ENCODE assay signal across 23 mouse cellular contexts in genomic region chr3:31444861-31445260, GRCm38 (mm10).
"Had no signal": no experiment of that assay in that cellular context is flagged by ENCODE, and none has a peak within 500 bp of the region (broad histone marks: within the 10 kb centered on the region; RNA-seq: fewer than 3 reads in every experiment).

No protein-coding gene starts in this region.

- DNase-seq: gastrocnemius, adult 2 months; gastrocnemius, postnatal 10 days; gastrocnemius, postnatal 25 days; heart, adult 18-20 months; heart, postnatal 10 days; heart, postnatal 4 days; kidney, adult 18-20 months; kidney, adult 8-10 months; kidney, postnatal 10 days; kidney, postnatal 25 days; kidney, postnatal 4 days; liver, embryonic 13.5 days had no signal

- H3K9me3 ChIP-seq: heart, embryonic 10.5 days; limb, embryonic 10.5 days; liver, embryonic 13.5 days; liver, embryonic 15.5 days had no signal

- ATAC-seq: hindbrain, embryonic 16.5 days; inflammation-experienced regulatory T-cells, adult 6 months; intestine, postnatal 0 days had no signal

- H3K9ac ChIP-seq: heart, embryonic 12.5 days; hindbrain, embryonic 13.5 days; limb, embryonic 12.5 days; liver, embryonic 13.5 days; liver, embryonic 15.5 days had no signal

- H3K27me3 ChIP-seq: heart, embryonic 12.5 days; hindbrain, embryonic 13.5 days; limb, embryonic 12.5 days; liver, embryonic 13.5 days; liver, embryonic 15.5 days had no signal

- H3K4me1 ChIP-seq: heart, embryonic 10.5 days; hindbrain, embryonic 13.5 days; limb, embryonic 10.5 days; limb, embryonic 12.5 days had no signal

- H3K4me3 ChIP-seq: gastrocnemius, adult 2 months; heart, embryonic 10.5 days; heart, embryonic 12.5 days; hindbrain, embryonic 13.5 days; layer of hippocampus, adult 2 months; left cerebral cortex, adult 2 months; limb, embryonic 10.5 days; limb, embryonic 12.5 days; liver, embryonic 13.5 days; liver, embryonic 15.5 days had no signal

- H3K27ac ChIP-seq: gastrocnemius, adult 2 months; heart, embryonic 10.5 days; hindbrain, embryonic 13.5 days; layer of hippocampus, adult 2 months; left cerebral cortex, adult 2 months; limb, embryonic 10.5 days; limb, embryonic 12.5 days; liver, embryonic 13.5 days; liver, embryonic 15.5 days had no signal

- H3K36me3 ChIP-seq: heart, embryonic 10.5 days; heart, embryonic 12.5 days; hindbrain, embryonic 13.5 days; limb, embryonic 10.5 days; limb, embryonic 12.5 days; liver, embryonic 13.5 days; liver, embryonic 15.5 days had no signal

- H3K4me2 ChIP-seq: heart, embryonic 12.5 days; hindbrain, embryonic 13.5 days; limb, embryonic 12.5 days had no signal
